Mouse (Mus musculus): ENCODE measurements around the gene Izumo4. TPM values are rescaled to one million over a fixed set of nuclear protein-coding genes. Genes with fewer than 3 reads are reported as not detected.

The Izumo4 gene
- polyA plus RNA-seq, 1 experiment from 2014 or later: 46.1 TPM

GRCm38 (mm10) chr10:80679556-80680259 is 22.3 kb upstream of the Izumo4 start:
- WGBS: 67% methylated on average over 9 of the region's 9 CpGs
- no peaks in the 10 kb centered on the region; the same call in 1 of the 2 replicates for H3K36me3 ChIP-seq
- H3K4me1 ChIP-seq (replicated peaks): peaks cover 37% of the 10 kb centered on the region
- H3K27ac ChIP-seq (replicated peaks): peak overlapping the region; percentile 93; the same call in 1 of the 2 replicates
- H3K9me3 ChIP-seq: no peaks in the 10 kb centered on the region
- H3K27me3 ChIP-seq: no peaks in the 10 kb centered on the region
- ATAC-seq (ENCODE audit: low FRiP score, low read depth): no peak
- H3K9ac ChIP-seq: no peak overlapping the region
- H3K4me2 ChIP-seq: no peak overlapping the region
- H3K4me3 ChIP-seq: no peak overlapping the region

- ATAC-seq (ENCODE audit: low FRiP score, low read depth): no peak
- Histone ChIP-seq H3K27me3 (no peaks in the 10 kb centered on the region), H3K27ac (replicated peaks) (no peak overlapping the region), H3K36me3 (peaks cover 6% of the 10 kb centered on the region), H3K9me3 (no peaks in the 10 kb centered on the region), H3K4me2 (no peak overlapping the region), H3K4me3 (no peak overlapping the region), H3K9ac (no peak overlapping the region), H3K4me1 (replicated peaks) (peaks cover 31% of the 10 kb centered on the region)
- WGBS: 81% methylated on average over 2 of the region's 2 CpGs
These were observed 21.7 kb upstream of the Izumo4 start for GRCm38 (mm10) chr10:80680260-80680696.

GRCm38 (mm10) chr10:80682003-80682402 is 20.0 kb upstream of the Izumo4 start:
- ATAC-seq (ENCODE audit: low FRiP score, low read depth): no peak
- Histone ChIP-seq H3K9me3 (no peaks in the 10 kb centered on the region), H3K4me1 (replicated peaks) (peaks cover 27% of the 10 kb centered on the region), H3K4me2 (no peak overlapping the region), H3K4me3 (no peak overlapping the region), H3K36me3 (peaks cover 23% of the 10 kb centered on the region), H3K9ac (no peak overlapping the region), H3K27me3 (no peaks in the 10 kb centered on the region), H3K27ac (replicated peaks) (no peak overlapping the region)
- WGBS: 94% methylated on average over 6 of the region's 6 CpGs

- WGBS: 100% methylated on average over 1 of the region's 1 CpGs
These were observed 18.3 kb upstream of the Izumo4 start for GRCm38 (mm10) chr10:80683647-80684046.

GRCm38 (mm10) chr10:80684214-80684613 is 17.8 kb upstream of the Izumo4 start:
- 55% methylated on average over 6 of the region's 6 CpGs for WGBS
- Histone ChIP-seq H3K36me3 (peaks cover 28% of the 10 kb centered on the region), H3K4me1 (replicated peaks) (peaks cover 5% of the 10 kb centered on the region; the same call in 1 of the 2 replicates), H3K4me3 (no peak overlapping the region), H3K9me3 (no peaks in the 10 kb centered on the region), H3K4me2 (no peak overlapping the region), H3K27me3 (no peaks in the 10 kb centered on the region), H3K27ac (replicated peaks) (no peak overlapping the region), H3K9ac (no peak overlapping the region)
- ATAC-seq (ENCODE audit: low FRiP score, low read depth): no peak

More at GRCm38 (mm10) chr10:80683647-80684046, 18.3 kb upstream of the Izumo4 start:
- H3K27me3 ChIP-seq: no peaks in the 10 kb centered on the region
- ATAC-seq (ENCODE audit: low FRiP score, low read depth): no peak
- no peaks in the 10 kb centered on the region for H3K9me3 ChIP-seq
- peaks cover 27% of the 10 kb centered on the region for H3K36me3 ChIP-seq
- H3K4me3 ChIP-seq: no peak overlapping the region
- H3K4me1 ChIP-seq (replicated peaks): peaks cover 10% of the 10 kb centered on the region
- H3K9ac ChIP-seq: no peak overlapping the region
- no peak overlapping the region for H3K4me2 ChIP-seq
- H3K27ac ChIP-seq (replicated peaks): no peak overlapping the region

- H3K36me3 ChIP-seq: peaks cover 35% of the 10 kb centered on the region
- WGBS: 91% methylated on average over 4 of the region's 4 CpGs
These were observed 17.0 kb upstream of the Izumo4 start for GRCm38 (mm10) chr10:80684984-80685383.

GRCm38 (mm10) chr10:80686617-80687016 is 15.4 kb upstream of the Izumo4 start:
- H3K4me2 ChIP-seq: no peak overlapping the region
- H3K27me3 ChIP-seq: no peaks in the 10 kb centered on the region
- ATAC-seq (ENCODE audit: low FRiP score, low read depth): no peak
- no peak overlapping the region for H3K27ac ChIP-seq (replicated peaks)
- no peak overlapping the region for H3K9ac ChIP-seq
- no peaks in the 10 kb centered on the region for H3K9me3 ChIP-seq
- 98% methylated on average over 3 of the region's 3 CpGs for WGBS
- no peaks in the 10 kb centered on the region for H3K4me1 ChIP-seq (replicated peaks)
- no peak overlapping the region for H3K4me3 ChIP-seq
- H3K36me3 ChIP-seq: peaks cover 50% of the 10 kb centered on the region

More at GRCm38 (mm10) chr10:80684984-80685383, 17.0 kb upstream of the Izumo4 start:
- H3K27ac ChIP-seq (replicated peaks): no peak overlapping the region
- H3K4me3 ChIP-seq: no peak overlapping the region
- H3K9me3 ChIP-seq: no peaks in the 10 kb centered on the region
- ATAC-seq (ENCODE audit: low FRiP score, low read depth): no peak
- no peaks in the 10 kb centered on the region for H3K4me1 ChIP-seq (replicated peaks)
- H3K9ac ChIP-seq: no peak overlapping the region
- no peaks in the 10 kb centered on the region for H3K27me3 ChIP-seq
- H3K4me2 ChIP-seq: no peak overlapping the region

GRCm38 (mm10) chr10:80687850-80688249 is 14.1 kb upstream of the Izumo4 start:
- Histone ChIP-seq H3K27me3 (no peaks in the 10 kb centered on the region), H3K9ac (no peak overlapping the region), H3K4me3 (no peak overlapping the region), H3K36me3 (peaks cover 50% of the 10 kb centered on the region), H3K9me3 (no peaks in the 10 kb centered on the region), H3K4me1 (replicated peaks) (no peaks in the 10 kb centered on the region), H3K27ac (replicated peaks) (no peak overlapping the region), H3K4me2 (no peak overlapping the region)
- 49% methylated on average over 5 of the region's 5 CpGs for WGBS
- no peak for ATAC-seq (ENCODE audit: low FRiP score, low read depth)

- Histone ChIP-seq H3K9ac (no peak overlapping the region), H3K4me2 (no peak overlapping the region), H3K27me3 (no peaks in the 10 kb centered on the region), H3K4me3 (no peak overlapping the region), H3K9me3 (no peaks in the 10 kb centered on the region), H3K27ac (replicated peaks) (no peak overlapping the region), H3K36me3 (peaks cover 29% of the 10 kb centered on the region), H3K4me1 (replicated peaks) (no peaks in the 10 kb centered on the region)
- ATAC-seq (ENCODE audit: low FRiP score, low read depth): no peak
- WGBS: 85% methylated on average over 14 of the region's 14 CpGs
These were observed 9.5 kb upstream of the Izumo4 start for GRCm38 (mm10) chr10:80692249-80693165.

- H3K4me1 ChIP-seq (replicated peaks): peaks cover 7% of the 10 kb centered on the region
- H3K36me3 ChIP-seq: peaks cover 29% of the 10 kb centered on the region
- H3K27me3 ChIP-seq: no peaks in the 10 kb centered on the region
- H3K4me2 ChIP-seq: no peak overlapping the region
- H3K4me3 ChIP-seq: no peak overlapping the region
- ATAC-seq (ENCODE audit: low FRiP score, low read depth): no peak
- H3K27ac ChIP-seq (replicated peaks): no peak overlapping the region
- H3K9ac ChIP-seq: no peak overlapping the region
- WGBS: 88% methylated on average over 12 of the region's 12 CpGs
- H3K9me3 ChIP-seq: no peaks in the 10 kb centered on the region
These were observed 8.5 kb upstream of the Izumo4 start for GRCm38 (mm10) chr10:80693401-80694045.

GRCm38 (mm10) chr10:80694159-80694938 is 7.6 kb upstream of the Izumo4 start:
- peaks cover 9% of the 10 kb centered on the region for H3K4me1 ChIP-seq (replicated peaks)
- no peak overlapping the region for H3K4me3 ChIP-seq
- H3K9ac ChIP-seq: no peak overlapping the region
- no peak for ATAC-seq (ENCODE audit: low FRiP score, low read depth)
- H3K9me3 ChIP-seq: no peaks in the 10 kb centered on the region
- no peak overlapping the region for H3K27ac ChIP-seq (replicated peaks)
- no peaks in the 10 kb centered on the region for H3K27me3 ChIP-seq
- WGBS: 91% methylated on average over 13 of the region's 13 CpGs
- no peak overlapping the region for H3K4me2 ChIP-seq
- H3K36me3 ChIP-seq: peaks cover 27% of the 10 kb centered on the region
